Mouse (Mus musculus): ENCODE data around the gene Pygo1. TPM values are rescaled to one million over a fixed set of nuclear protein-coding genes. Genes with fewer than 3 reads are reported as not detected.

Gene Pygo1
- 0.23 and 0.24 TPM in 2 replicates for polyA plus RNA-seq (2012; rRNA removed)

- 2% methylated on average over 99 of the region's 108 CpGs for WGBS
- no peak for DNase-seq (ENCODE audit: low read depth, low spot score)
These were observed at the start of gene Pygo1 for GRCm38 (mm10) chr9:72925021-72925934. Gene Pygo1 (plus strand): TSS chr9:72925645.

GRCm38 (mm10) chr9:72875878-72876277, 49.6 kb upstream of the Pygo1 start:
- DNase-seq (ENCODE audit: low read depth, low spot score): no peak
- 86% methylated on average over 2 of the region's 2 CpGs for WGBS

GRCm38 (mm10) chr9:72877905-72878304, 47.5 kb upstream of the Pygo1 start:
- WGBS: 67% methylated on average over 11 of the region's 11 CpGs
- no peak for DNase-seq (ENCODE audit: low read depth, low spot score)

GRCm38 (mm10) chr9:72878656-72879055, 46.8 kb upstream of the Pygo1 start:
- 60% methylated on average over 6 of the region's 6 CpGs for WGBS
- DNase-seq (ENCODE audit: low read depth, low spot score): no peak

- 92% methylated on average over 3 of the region's 3 CpGs for WGBS
- DNase-seq (ENCODE audit: low read depth, low spot score): no peak
These were observed 45.8 kb upstream of the Pygo1 start for GRCm38 (mm10) chr9:72879601-72880000.

GRCm38 (mm10) chr9:72880225-72880960, 45.1 kb upstream of the Pygo1 start:
- no peak for DNase-seq (ENCODE audit: low read depth, low spot score)
- 61% methylated on average over 16 of the region's 16 CpGs for WGBS

- DNase-seq (ENCODE audit: low read depth, low spot score): no peak
- 18% methylated on average over 15 of the region's 15 CpGs for WGBS
These were observed 44.2 kb upstream of the Pygo1 start for GRCm38 (mm10) chr9:72881026-72881768.

GRCm38 (mm10) chr9:72883940-72884339, 41.5 kb upstream of the Pygo1 start:
- DNase-seq (ENCODE audit: low read depth, low spot score): no peak
- 6% methylated on average over 3 of the region's 3 CpGs for WGBS

- 88% methylated on average over 1 of the region's 1 CpGs for WGBS
- DNase-seq (ENCODE audit: low read depth, low spot score): no peak
These were observed 35.7 kb upstream of the Pygo1 start for GRCm38 (mm10) chr9:72889777-72890176.

GRCm38 (mm10) chr9:72890499-72891085, 34.9 kb upstream of the Pygo1 start:
- no peak for DNase-seq (ENCODE audit: low read depth, low spot score)
- WGBS: 65% methylated on average over 10 of the region's 10 CpGs

- DNase-seq (ENCODE audit: low read depth, low spot score): no peak
- 83% methylated on average over 5 of the region's 5 CpGs for WGBS
These were observed 32.7 kb upstream of the Pygo1 start for GRCm38 (mm10) chr9:72892761-72893160.

- DNase-seq (ENCODE audit: low read depth, low spot score): no peak
- 94% methylated on average over 6 of the region's 6 CpGs for WGBS
These were observed 30.6 kb upstream of the Pygo1 start for GRCm38 (mm10) chr9:72894796-72895352.

- DNase-seq (ENCODE audit: low read depth, low spot score): no peak
- WGBS: 77% methylated on average over 8 of the region's 8 CpGs
These were observed 23.4 kb upstream of the Pygo1 start for GRCm38 (mm10) chr9:72902057-72902456.

GRCm38 (mm10) chr9:72902611-72903010, 22.8 kb upstream of the Pygo1 start:
- no peak for DNase-seq (ENCODE audit: low read depth, low spot score)
- WGBS: 82% methylated on average over 5 of the region's 5 CpGs

- no peak for DNase-seq (ENCODE audit: low read depth, low spot score)
- WGBS: 74% methylated on average over 6 of the region's 6 CpGs
These were observed 18.7 kb upstream of the Pygo1 start for GRCm38 (mm10) chr9:72906693-72907103.

- WGBS: 89% methylated on average over 2 of the region's 2 CpGs
- DNase-seq (ENCODE audit: low read depth, low spot score): no peak
These were observed 14.1 kb upstream of the Pygo1 start for GRCm38 (mm10) chr9:72911381-72911780.

GRCm38 (mm10) chr9:72913551-72913950, 11.9 kb upstream of the Pygo1 start:
- no peak for DNase-seq (ENCODE audit: low read depth, low spot score)
- 60% methylated on average over 6 of the region's 6 CpGs for WGBS

- WGBS: 73% methylated on average over 7 of the region's 7 CpGs
- no peak for DNase-seq (ENCODE audit: low read depth, low spot score)
These were observed 9.7 kb upstream of the Pygo1 start for GRCm38 (mm10) chr9:72915728-72916127.

- 76% methylated on average over 3 of the region's 3 CpGs for WGBS
These were observed 2.4 kb upstream of the Pygo1 start for GRCm38 (mm10) chr9:72923068-72923467.

More at GRCm38 (mm10) chr9:72923068-72923467, 2.4 kb upstream of the Pygo1 start:
- DNase-seq (ENCODE audit: low read depth, low spot score): no peak
